Mouse (Mus musculus): ENCODE results near the gene Ccdc77. TPM values are rescaled to one million over a fixed set of nuclear protein-coding genes. Genes with fewer than 3 reads are reported as not detected.

Ccdc77 gene
- total and polyA plus RNA-seq, 3 experiments: 14.4 to 17.9 TPM; not detected in 1

DNA sequence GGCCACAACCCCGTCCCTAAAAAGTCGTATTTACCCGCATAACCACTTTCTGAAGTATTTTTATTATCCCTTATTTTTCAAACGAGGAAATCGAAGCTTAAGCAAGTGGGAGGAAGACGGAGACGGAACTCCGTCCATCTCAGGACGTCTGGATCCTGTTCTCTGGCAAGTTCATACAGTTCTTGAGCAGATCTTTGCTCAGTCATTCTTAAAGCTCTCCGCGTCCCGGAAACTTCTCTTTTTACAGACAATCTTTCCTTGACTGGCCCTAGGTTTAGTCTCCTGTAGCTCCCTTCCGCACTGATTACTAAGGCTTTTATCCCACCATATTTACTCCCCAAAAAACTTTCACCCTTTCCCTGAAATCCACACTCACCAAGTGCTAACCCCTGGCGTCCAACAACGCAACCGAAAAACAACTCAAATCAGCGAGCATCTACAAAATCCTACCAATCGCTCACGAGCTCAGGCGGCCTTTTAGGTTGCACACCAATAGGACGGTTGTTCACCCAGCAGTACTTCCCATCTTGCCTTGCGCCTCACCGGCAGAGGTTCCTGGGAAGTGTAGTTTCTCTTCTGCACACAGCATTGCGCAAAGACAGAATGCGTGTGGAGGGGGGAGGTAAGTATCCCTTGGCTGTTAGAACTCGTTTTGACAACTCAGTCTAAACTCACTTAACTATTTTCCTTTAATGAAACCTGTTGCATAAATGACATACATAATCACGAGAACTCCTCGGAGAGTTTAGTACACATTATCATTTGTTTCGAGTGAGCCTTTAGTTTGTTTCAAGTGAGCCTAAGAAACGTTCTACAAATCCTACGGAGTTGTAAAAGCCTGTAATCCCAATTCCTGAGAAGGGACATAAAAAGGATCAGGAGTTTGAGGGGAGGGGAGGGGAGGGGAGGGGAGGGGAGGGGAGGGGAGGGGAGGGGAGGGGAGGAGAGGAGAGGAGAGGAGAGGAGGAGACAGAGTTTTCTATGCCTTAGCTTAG is 6.9 kb downstream of the Ccdc77 start (continued):
- TF ChIP-seq MEF2A (IDR thresholded peaks at IDR 0.05; ENCODE audit: extremely low read depth, insufficient replicate concordance, low read depth, low read length, poor library complexity, severe bottlenecking) (no peak), TCF12 (IDR thresholded peaks at IDR 0.05; ENCODE audit: low read depth, low read length) (peak; percentile 22; the same call in 1 of the 2 replicates), POLR2AphosphoS2 (IDR thresholded peaks at IDR 0.05; ENCODE audit: low read length) (peak; percentile 78; the same call in 1 of the 2 replicates), TBP (IDR thresholded peaks at IDR 0.05; ENCODE audit: low read depth, low read length) (peak; percentile 92), MXI1 (IDR thresholded peaks at IDR 0.05; ENCODE audit: low read depth, low read length) (peak; percentile 74), ZKSCAN1 (IDR thresholded peaks at IDR 0.05; ENCODE audit: low read depth, low read length) (no peak), RCOR1 (IDR thresholded peaks at IDR 0.05; ENCODE audit: low read depth, low read length) (no peak), NELFE (IDR thresholded peaks at IDR 0.05; ENCODE audit: low read depth, low read length) (peak; percentile 90), EP300 (IDR thresholded peaks at IDR 0.05; ENCODE audit: low read depth in 1 of 2, low read length in 2 of 2) (no peak), GATA1 (IDR thresholded peaks at IDR 0.05; ENCODE audit: low read depth, low read length) (no peak), CHD2 (IDR thresholded peaks at IDR 0.05; ENCODE audit: low read length) (no peak), USF1 (IDR thresholded peaks at IDR 0.05; ENCODE audit: low read depth, low read length) (peak; percentile 31; the same call in 1 of the 2 replicates), SIN3A (IDR thresholded peaks at IDR 0.05; ENCODE audit: low read length) (peak; percentile 94), MAZ (IDR thresholded peaks at IDR 0.05; ENCODE audit: low read depth, low read length) (peak; percentile 79; the same call in 1 of the 2 replicates), NRF1 (IDR thresholded peaks at IDR 0.05; ENCODE audit: insufficient read depth, low read depth, low read length, poor library complexity, severe bottlenecking) (peak; percentile 55; the same call in 1 of the 2 replicates), SMC3 (IDR thresholded peaks at IDR 0.05; ENCODE audit: low read depth, low read length) (no peak), ZMIZ1 (IDR thresholded peaks at IDR 0.05; ENCODE audit: low read depth, low read length) (0 out of 2 replicates have a peak, but pooled peaks have one; percentile 49), MAX (IDR thresholded peaks at IDR 0.05; ENCODE audit: low read length) (peak; percentile 10), HCFC1 (IDR thresholded peaks at IDR 0.05; ENCODE audit: low read depth, low read length) (peak; percentile 100)

- Histone ChIP-seq H3K9me3 (replicated peaks; ENCODE audit: insufficient read depth, low read length) (no peaks in the 10 kb centered on the region), H3K4me3 (ENCODE audit: control insufficient read depth in 1 of 2, insufficient read depth in 1 of 2, low read depth in 2 of 2, low read length in 2 of 2) (peak overlapping the region; percentile 73 to 87), H3K27ac (ENCODE audit: control insufficient read depth, low read depth, low read length) (peak overlapping the region; percentile 94), H3K79me2 (ENCODE audit: control insufficient read depth, insufficient read depth, low read length, poor library complexity) (peaks cover 9% of the 10 kb centered on the region), H3K4me1 (ENCODE audit: control insufficient read depth in 1 of 2, insufficient read depth in 2 of 2, low read length in 2 of 2) (peaks cover 0 to 5% of the 10 kb centered on the region in 2 experiments; a peak in 1 of 4 replicates), H3K9ac (ENCODE audit: control insufficient read depth, low read depth, low read length, poor library complexity, severe bottlenecking) (peak overlapping the region; percentile 80), H3K36me3 (ENCODE audit: control insufficient read depth in 1 of 2, insufficient read depth in 2 of 2, low read length in 2 of 2) (peaks cover 0 to 7% of the 10 kb centered on the region in 2 experiments; a peak in 2 of 4 replicates), H3K27me3 (ENCODE audit: control insufficient read depth in 1 of 2, insufficient read depth in 2 of 2, low read length in 2 of 2) (no peaks in the 10 kb centered on the region)
- DNase-seq (ENCODE audit: low read depth, low spot score): peak; percentile 41
- TF ChIP-seq ETS1 (IDR thresholded peaks at IDR 0.05; ENCODE audit: low read depth, low read length) (no peak), TCF12 (IDR thresholded peaks at IDR 0.05; ENCODE audit: low read depth, low read length) (no peak), GABPA (IDR thresholded peaks at IDR 0.05; ENCODE audit: low read depth, low read length) (no peak), MAX (IDR thresholded peaks at IDR 0.05; ENCODE audit: low read length) (no peak; the same call in 1 of the 2 replicates), MAFK (IDR thresholded peaks at IDR 0.05; ENCODE audit: borderline replicate concordance, low read depth, low read length) (no peak), ZMIZ1 (IDR thresholded peaks at IDR 0.05; ENCODE audit: low read depth, low read length) (no peak), MXI1 (IDR thresholded peaks at IDR 0.05; ENCODE audit: low read depth, low read length) (peak; percentile 90), TBP (IDR thresholded peaks at IDR 0.05; ENCODE audit: low read depth, low read length) (no peak), NRF1 (IDR thresholded peaks at IDR 0.05; ENCODE audit: insufficient read depth, low read depth, low read length, poor library complexity, severe bottlenecking) (no peak), MYB (IDR thresholded peaks at IDR 0.05; ENCODE audit: low read depth, low read length) (no peak), MYC (IDR thresholded peaks at IDR 0.05; ENCODE audit: low read depth, low read length) (no peak), E2F4 (IDR thresholded peaks at IDR 0.05; ENCODE audit: borderline replicate concordance, low read depth, low read length) (no peak), TAL1 (IDR thresholded peaks at IDR 0.05; ENCODE audit: low read length) (no peak), CHD1 (IDR thresholded peaks at IDR 0.05; ENCODE audit: low read depth, low read length) (0 out of 2 replicates have a peak, but pooled peaks have one; percentile 81), SIN3A (IDR thresholded peaks at IDR 0.05; ENCODE audit: low read length) (no peak), ZNF384 (IDR thresholded peaks at IDR 0.05; ENCODE audit: low read depth, low read length) (no peak), BHLHE40 (IDR thresholded peaks at IDR 0.05; ENCODE audit: borderline replicate concordance, low read depth, low read length) (no peak), USF1 (IDR thresholded peaks at IDR 0.05; ENCODE audit: low read depth, low read length) (0 out of 2 replicates have a peak, but pooled peaks have one; percentile 45), JUND (IDR thresholded peaks at IDR 0.05; ENCODE audit: low read depth, low read length) (no peak), RAD21 (IDR thresholded peaks at IDR 0.05; ENCODE audit: low read depth, low read length) (no peak), POLR2AphosphoS2 (IDR thresholded peaks at IDR 0.05; ENCODE audit: low read length) (no peak), HCFC1 (IDR thresholded peaks at IDR 0.05; ENCODE audit: low read depth, low read length) (no peak)
Observed at GRCm38 (mm10) chr6:120356478-120356877, 7.7 kb downstream of the Ccdc77 start.
